Mouse (Mus musculus): ENCODE data around the gene Atp6v1g3. TPM values are rescaled to one million over a fixed set of nuclear protein-coding genes. Genes with fewer than 3 reads are reported as not detected.

The Atp6v1g3 gene
- not detected for polyA plus RNA-seq (2021)

GRCm38 (mm10) chr1:138273438-138273837 lies at the start of gene Atp6v1g3:
Gene Atp6v1g3, plus strand, starts transcription at chr1:138273738.
- DNase-seq (ENCODE audit: low read depth, low spot score) (no peak), ATAC-seq (no peak)
- peaks cover 3% of the 10 kb centered on the region for H3K27me3 ChIP-seq
- ChIA-PET POLR2A (no interaction called here), CTCF (interaction anchor here (1.2 kb wide), 1 partner anchor 418 kb away, joined by 3 read pairs; no protein-coding TSS in a partner anchor)
- in situ Hi-C loops (cut with MboI; ENCODE audit: low pct_unique_long_range_greater_than_20kb): no loop called here
- TF ChIP-seq CTCF (IDR thresholded peaks at IDR 0.05): no peak

DNA sequence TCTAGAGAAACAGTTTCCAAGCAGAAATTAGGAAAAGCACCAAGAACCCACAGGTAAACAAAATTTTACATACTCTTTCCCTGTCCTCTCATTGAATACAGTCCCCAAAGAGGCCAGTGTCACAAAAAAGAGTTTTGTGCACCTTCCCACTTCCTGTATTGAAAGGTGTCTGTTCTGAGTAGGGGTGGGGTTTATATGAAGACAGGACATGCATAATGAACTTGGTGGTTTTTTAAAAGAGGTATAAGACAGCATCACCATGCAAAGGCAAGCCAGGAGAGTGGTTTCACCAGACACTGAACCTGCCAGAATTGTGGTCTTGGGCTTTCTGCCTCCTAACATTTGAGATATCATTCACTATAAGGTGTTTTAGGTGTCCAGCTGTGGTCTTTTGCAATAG lies 40.5 kb upstream of the Atp6v1g3 start:
- DNase-seq (ENCODE audit: low read depth, low spot score) (no peak), ATAC-seq (no peak)
- CTCF ChIA-PET: no interaction called here
- in situ Hi-C loops (cut with MboI; ENCODE audit: low pct_unique_long_range_greater_than_20kb): no loop called here
- POLR2A ChIA-PET: no interaction called here
- no peaks in the 10 kb centered on the region for H3K27me3 ChIP-seq
- TF ChIP-seq CTCF (IDR thresholded peaks at IDR 0.05): no peak

DNA sequence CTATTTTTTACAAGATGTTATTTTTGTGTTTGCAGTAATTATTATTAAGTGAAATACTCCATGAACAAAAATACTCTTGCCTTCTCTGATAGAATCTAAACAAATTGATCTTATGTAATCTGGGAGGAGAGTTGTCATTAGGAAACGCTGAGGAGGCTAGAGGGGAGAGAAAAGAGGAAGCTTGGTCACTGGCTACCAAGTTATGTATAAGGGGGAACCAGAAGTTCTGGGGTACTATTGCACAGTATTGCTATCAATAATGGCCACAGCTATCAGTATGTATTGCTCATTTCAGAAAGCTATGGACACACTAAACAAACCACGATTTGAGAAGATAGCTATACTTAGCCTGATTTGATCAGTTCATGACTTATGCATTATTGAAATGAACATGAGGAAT lies 36.3 kb upstream of the Atp6v1g3 start:
- CTCF ChIA-PET: no interaction called here
- POLR2A ChIA-PET: no interaction called here
- in situ Hi-C loops (cut with MboI; ENCODE audit: low pct_unique_long_range_greater_than_20kb): no loop called here
- ATAC-seq (no peak), DNase-seq (ENCODE audit: low read depth, low spot score) (no peak)
- TF ChIP-seq CTCF (IDR thresholded peaks at IDR 0.05): no peak
- no peaks in the 10 kb centered on the region for H3K27me3 ChIP-seq

GRCm38 (mm10) chr1:138243947-138244346 lies 29.6 kb upstream of the Atp6v1g3 start:
- CTCF ChIA-PET: no interaction called here
- DNase-seq (ENCODE audit: low read depth, low spot score) (no peak), ATAC-seq (no peak)
- TF ChIP-seq CTCF (IDR thresholded peaks at IDR 0.05): no peak
- H3K27me3 ChIP-seq: no peaks in the 10 kb centered on the region
- in situ Hi-C loops (cut with MboI; ENCODE audit: low pct_unique_long_range_greater_than_20kb): no loop called here
- POLR2A ChIA-PET: no interaction called here

GRCm38 (mm10) chr1:138244485-138244884 lies 29.1 kb upstream of the Atp6v1g3 start:
- no peak for TF ChIP-seq CTCF (IDR thresholded peaks at IDR 0.05)
- H3K27me3 ChIP-seq: no peaks in the 10 kb centered on the region
- ChIA-PET CTCF (no interaction called here), POLR2A (no interaction called here)
- ATAC-seq: no peak
- no peak for DNase-seq (ENCODE audit: low read depth, low spot score)
- in situ Hi-C loops (cut with MboI; ENCODE audit: low pct_unique_long_range_greater_than_20kb): no loop called here

DNA sequence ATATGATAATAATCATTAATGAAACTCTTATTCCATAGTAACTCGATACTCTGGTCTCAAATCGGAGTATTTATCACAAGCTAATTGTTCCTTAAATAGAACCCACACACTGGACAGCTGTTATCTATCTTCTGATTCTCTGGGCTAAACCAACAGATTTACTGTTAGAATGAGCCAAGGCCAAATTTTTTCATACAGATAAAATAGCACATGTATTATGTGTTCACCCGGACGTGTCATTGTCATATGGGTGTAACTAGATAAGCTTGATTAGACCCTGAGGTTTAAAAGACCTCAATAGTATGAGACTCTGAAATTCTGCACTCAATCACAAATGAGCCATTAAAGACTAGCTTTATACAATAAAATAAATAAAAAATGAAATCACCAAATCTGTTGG lies 28.4 kb upstream of the Atp6v1g3 start:
- ATAC-seq (no peak), DNase-seq (ENCODE audit: low read depth, low spot score) (no peak)
- ChIA-PET POLR2A (no interaction called here), CTCF (interaction anchor here (1.0 kb wide), 1 partner anchor 40 kb away, joined by 4 read pairs; no protein-coding TSS in a partner anchor)
- in situ Hi-C loops (cut with MboI; ENCODE audit: low pct_unique_long_range_greater_than_20kb): no loop called here
- H3K27me3 ChIP-seq: no peaks in the 10 kb centered on the region
- TF ChIP-seq CTCF (IDR thresholded peaks at IDR 0.05): no peak

GRCm38 (mm10) chr1:138245533-138245932 lies 28.0 kb upstream of the Atp6v1g3 start:
- no peak for TF ChIP-seq CTCF (IDR thresholded peaks at IDR 0.05)
- in situ Hi-C loops (cut with MboI; ENCODE audit: low pct_unique_long_range_greater_than_20kb): no loop called here
- POLR2A ChIA-PET: no interaction called here
- CTCF ChIA-PET: interaction anchor here (1.0 kb wide), 1 partner anchor 40 kb away, joined by 4 read pairs; no protein-coding TSS in a partner anchor
- no peak for ATAC-seq
- no peaks in the 10 kb centered on the region for H3K27me3 ChIP-seq
- DNase-seq (ENCODE audit: low read depth, low spot score): no peak

DNA sequence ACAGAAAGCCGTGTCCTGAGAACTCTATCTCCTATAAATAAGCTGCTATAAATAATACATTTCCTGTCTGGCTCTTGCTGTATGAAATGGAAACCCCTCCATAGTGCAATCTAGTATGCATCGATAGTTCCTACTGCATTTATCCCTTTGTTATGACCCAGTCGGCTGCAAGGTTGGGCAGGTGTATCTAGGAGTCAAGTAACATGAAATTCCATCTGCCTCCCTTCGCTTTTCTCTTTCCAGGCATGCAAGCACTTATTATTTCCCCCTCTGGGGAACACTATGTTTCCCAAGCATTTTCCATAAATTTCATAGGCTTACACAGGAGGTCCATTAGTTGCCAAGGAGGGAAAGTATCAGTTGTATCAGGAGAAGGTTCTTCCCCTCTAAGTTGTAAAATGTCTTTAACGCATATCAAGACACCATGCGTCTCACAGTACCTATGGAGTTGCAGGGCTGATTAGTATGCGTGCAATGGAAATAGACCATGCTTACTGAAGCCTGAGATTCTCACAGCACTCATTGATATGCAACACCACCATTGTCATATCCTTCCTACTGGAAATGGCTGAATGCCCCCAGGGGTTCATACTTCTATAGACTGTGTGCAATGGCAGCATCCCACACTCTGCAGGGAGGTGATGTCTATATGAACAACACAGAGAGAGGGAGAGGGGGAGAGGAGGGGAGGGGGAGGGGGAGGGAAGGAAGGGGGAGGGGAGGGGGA lies 26.9 kb upstream of the Atp6v1g3 start:
- no peaks in the 10 kb centered on the region for H3K27me3 ChIP-seq
- in situ Hi-C loops (cut with MboI; ENCODE audit: low pct_unique_long_range_greater_than_20kb): no loop called here
- no peak for DNase-seq (ENCODE audit: low read depth, low spot score)
- no peak for ATAC-seq
- ChIA-PET CTCF (no interaction called here), POLR2A (no interaction called here)
- no peak for TF ChIP-seq CTCF (IDR thresholded peaks at IDR 0.05)

GRCm38 (mm10) chr1:138247699-138248483 lies 25.6 kb upstream of the Atp6v1g3 start:
- CTCF ChIA-PET: no interaction called here
- no peak for TF ChIP-seq CTCF (IDR thresholded peaks at IDR 0.05)
- in situ Hi-C loops (cut with MboI; ENCODE audit: low pct_unique_long_range_greater_than_20kb): no loop called here
- H3K27me3 ChIP-seq: no peaks in the 10 kb centered on the region
- ATAC-seq (no peak), DNase-seq (ENCODE audit: low read depth, low spot score) (no peak)
- POLR2A ChIA-PET: no interaction called here

GRCm38 (mm10) chr1:138248770-138249169 lies 24.8 kb upstream of the Atp6v1g3 start:
- peak; percentile 73 for ATAC-seq
- CTCF ChIA-PET: interaction anchor here (1.1 kb wide), 1 partner anchor 10 kb away, joined by 3 read pairs; no protein-coding TSS in a partner anchor
- POLR2A ChIA-PET: no interaction called here
- in situ Hi-C loops (cut with MboI; ENCODE audit: low pct_unique_long_range_greater_than_20kb): no loop called here
- TF ChIP-seq CTCF (IDR thresholded peaks at IDR 0.05): no peak
- DNase-seq (ENCODE audit: low read depth, low spot score): peak; percentile 39
- no peaks in the 10 kb centered on the region for H3K27me3 ChIP-seq

DNA sequence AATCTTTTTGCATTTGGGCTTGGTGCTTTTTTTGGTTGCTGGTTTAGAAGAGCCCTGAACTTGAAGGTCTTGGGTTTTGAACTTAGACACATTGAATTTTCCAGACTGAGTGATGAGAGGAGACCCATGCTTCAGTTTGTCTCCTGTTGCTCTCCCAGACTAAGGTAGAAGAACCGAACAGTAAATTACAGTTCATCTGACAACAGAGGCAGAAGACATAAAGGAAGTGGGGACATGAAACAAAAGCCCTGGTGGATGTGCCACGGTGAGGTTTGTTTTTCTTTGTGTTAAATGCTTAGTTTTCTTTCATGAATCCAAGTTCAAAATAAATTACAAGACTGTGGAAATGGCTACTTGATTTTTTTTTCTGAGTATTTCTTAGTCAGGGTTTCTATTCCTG lies 22.6 kb upstream of the Atp6v1g3 start:
- ATAC-seq (no peak), DNase-seq (ENCODE audit: low read depth, low spot score) (no peak)
- peaks cover 2% of the 10 kb centered on the region for H3K27me3 ChIP-seq
- POLR2A ChIA-PET: no interaction called here
- in situ Hi-C loops (cut with MboI; ENCODE audit: low pct_unique_long_range_greater_than_20kb): no loop called here
- TF ChIP-seq CTCF (IDR thresholded peaks at IDR 0.05): no peak
- CTCF ChIA-PET: no interaction called here

Measured in Patski (cell line).